Comparison of ENCODE assay signal across 10 mouse cellular contexts in genomic region chr10:31592095-31592740, GRCm38 (mm10). TPM values are rescaled to one million over a fixed set of nuclear protein-coding genes. Genes with fewer than 3 reads are reported as not detected.
A peak's percentile ranks its signal among the peaks of the same experiment; 100 is the strongest.
DNase-seq lines count a peak whose midpoint lies in the region; ATAC-seq and TF ChIP-seq lines count a peak whose summit lies in the region.
"Had no signal": no experiment of that assay in that cellular context is flagged by ENCODE, and none has a peak within 500 bp of the region (broad histone marks: within the 10 kb centered on the region; RNA-seq: fewer than 3 reads in every experiment).

No protein-coding gene starts in this region.

- no peak for TF ChIP-seq EP300 in stomach, postnatal 0 days (optimal IDR thresholded peaks at IDR 0.05)

- H3K4me3 ChIP-seq in gastrocnemius, adult 2 months: no peak overlapping the region
- H3K4me3 ChIP-seq in testis, adult 2 months (ENCODE audit: control insufficient read depth, low read depth, low read length): no peak overlapping the region
- no peak overlapping the region for H3K4me3 ChIP-seq in stomach, postnatal 0 days (ENCODE audit: low read depth, low read length)
- H3K4me3 ChIP-seq: left cerebral cortex, adult 2 months had no signal

- H3K4me1 ChIP-seq in testis, adult 2 months (ENCODE audit: control insufficient read depth, insufficient read depth, low read length): no peaks in the 10 kb centered on the region; the same call in 1 of the 2 replicates
- peaks cover 11% of the 10 kb centered on the region; the same call in 1 of the 2 replicates for H3K4me1 ChIP-seq in stomach, postnatal 0 days (replicated peaks; ENCODE audit: control insufficient read depth, insufficient read depth)

- no peaks in the 10 kb centered on the region for H3K9me3 ChIP-seq in stomach, postnatal 0 days (ENCODE audit: control insufficient read depth, low read length)

- ATAC-seq in stomach, postnatal 0 days (ENCODE audit: low FRiP score, low TSS enrichment): peak; percentile 91

- DNase-seq in gastrocnemius, adult 2 months: no peak
- DNase-seq in gastrocnemius, postnatal 36 days: no peak
- no peak for DNase-seq in testis, postnatal 14 days (ENCODE audit: low spot score)
- DNase-seq in lung, postnatal 10 days: peak; percentile 14
- no peak for DNase-seq in stomach, postnatal 0 days (ENCODE audit: low spot score)
- DNase-seq in cerebellum, adult 9-11 months: no peak
- DNase-seq in layer of hippocampus, adult 9-10 months (ENCODE audit: low spot score): no peak
- DNase-seq: cerebellum, adult 11-12 months had no signal

- H3K27me3 ChIP-seq in testis, adult 2 months (ENCODE audit: control insufficient read depth, insufficient read depth, low read length): no peaks in the 10 kb centered on the region
- no peaks in the 10 kb centered on the region for H3K27me3 ChIP-seq in stomach, postnatal 0 days (ENCODE audit: control insufficient read depth, insufficient read depth, low read length)

- intact Hi-C loops in gastrocnemius, adult 2 months (cut with DNase I): no loop called here
- intact Hi-C loops in gastrocnemius, postnatal 36 days (cut with DNase I): no loop called here

- H3K4me2 ChIP-seq in stomach, postnatal 0 days (replicated peaks; ENCODE audit: low read depth): no peak overlapping the region

- TF ChIP-seq POLR2A in testis, adult 2 months (IDR thresholded peaks at IDR 0.05; ENCODE audit: control insufficient read depth, low read depth, low read length): no peak

- H3K36me3 ChIP-seq in testis, adult 2 months (ENCODE audit: control insufficient read depth, insufficient read depth, low read length): no peaks in the 10 kb centered on the region
- no peaks in the 10 kb centered on the region for H3K36me3 ChIP-seq in stomach, postnatal 0 days (ENCODE audit: control insufficient read depth, insufficient read depth, low read length)

- peak overlapping the region; percentile 46 for H3K27ac ChIP-seq in gastrocnemius, adult 2 months
- H3K27ac ChIP-seq in testis, adult 2 months (ENCODE audit: control insufficient read depth, insufficient read depth, low read depth, low read length): peak overlapping the region; percentile 5; the same call in 1 of the 2 replicates
- H3K27ac ChIP-seq in stomach, postnatal 0 days (replicated peaks): peak overlapping the region; percentile 36; the same call in 1 of the 2 replicates

- WGBS in stomach, postnatal 0 days: 26% methylated on average over 3 of the region's 3 CpGs

- no peak overlapping the region for H3K9ac ChIP-seq in stomach, postnatal 0 days (ENCODE audit: low read length)

- no peak for TF ChIP-seq CTCF in gastrocnemius, adult 2 months (IDR thresholded peaks at IDR 0.05)
- TF ChIP-seq CTCF in testis, adult 2 months (IDR thresholded peaks at IDR 0.05; ENCODE audit: control insufficient read depth, insufficient read depth, insufficient replicate concordance, low read depth, low read length): no peak
- TF ChIP-seq CTCF in stomach, postnatal 0 days (IDR thresholded peaks at IDR 0.05; ENCODE audit: low read depth): no peak

RNA-seq across cellular contexts. Expression of gene Rnf217, which starts 16.8 kb away (rescaled TPM):
- 1 to 10 TPM; 6.8 to 8.5 TPM for total RNA-seq in gastrocnemius, adult 2 months (2021)
- 1 to 10 TPM; 6.4 to 7.7 TPM for total RNA-seq in gastrocnemius, postnatal 36 days (2021)
- polyA plus RNA-seq in testis, adult 2 months (2012; rRNA removed): 0.55 and 0.64 TPM in 2 replicates
- polyA plus RNA-seq in stomach, postnatal 0 days (2015; fragmentation: Nextera tagmentation; extraction: Ambion mirVana): 1.1 and 1.2 TPM in 2 replicates
